Mouse (Mus musculus): ENCODE measurements around the gene Vstm5. TPM values are rescaled to one million over a fixed set of nuclear protein-coding genes. Genes with fewer than 3 reads are reported as not detected.

The Vstm5 gene
- polyA plus RNA-seq, 1 experiment from 2014 or later, result 19.5 TPM

DNA sequence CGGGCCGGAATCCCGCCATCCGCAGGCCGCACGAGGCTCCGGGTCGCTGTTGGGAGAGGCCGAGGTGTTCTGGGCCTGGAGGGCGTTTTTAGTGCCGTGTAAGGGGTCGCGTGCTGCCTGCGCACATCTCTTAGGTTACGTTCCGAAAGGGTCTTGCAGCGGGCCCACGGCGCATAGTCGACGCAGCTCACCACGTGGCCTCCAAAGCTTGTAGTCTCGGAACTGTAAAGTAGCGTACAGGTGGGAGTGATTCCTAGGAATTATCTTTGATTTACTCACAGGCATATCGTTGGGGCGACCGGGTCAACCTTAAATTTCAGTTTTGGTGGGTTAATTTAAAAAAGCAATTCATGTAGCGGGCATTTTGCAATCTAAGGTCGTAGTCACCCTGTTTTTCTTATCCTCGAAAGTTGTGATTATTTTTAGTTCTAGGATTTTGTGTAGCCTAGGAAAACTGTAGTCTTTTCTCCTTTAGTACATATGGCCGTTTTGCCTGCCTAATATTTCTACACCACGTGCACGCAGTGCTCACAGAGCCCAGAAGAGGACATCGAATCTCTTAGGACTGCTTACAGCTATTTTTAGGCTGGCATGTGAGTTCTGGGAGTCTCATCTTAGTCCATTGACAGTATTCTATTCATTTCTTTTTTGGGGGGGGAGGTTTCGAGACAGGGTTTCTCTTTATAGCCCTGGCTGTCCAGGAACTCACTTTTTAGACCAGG lies 67.7 kb downstream of the Vstm5 start, which contains the start of gene 4931406C07Rik:
Gene 4931406C07Rik, minus strand, starts transcription at position 51 of the 722 bp plus-strand sequence.
- peak within 1 kb of the TSS; percentile 86 for H3K4me3 ChIP-seq (ENCODE audit: low read depth, low read length)
- no peak for TF ChIP-seq CTCF (IDR thresholded peaks at IDR 0.05; ENCODE audit: low read depth)
- no peak for TF ChIP-seq EP300 (optimal IDR thresholded peaks at IDR 0.05)
- no peaks in the 10 kb centered on the region for H3K27me3 ChIP-seq (ENCODE audit: control insufficient read depth, insufficient read depth, low read length)

DNA sequence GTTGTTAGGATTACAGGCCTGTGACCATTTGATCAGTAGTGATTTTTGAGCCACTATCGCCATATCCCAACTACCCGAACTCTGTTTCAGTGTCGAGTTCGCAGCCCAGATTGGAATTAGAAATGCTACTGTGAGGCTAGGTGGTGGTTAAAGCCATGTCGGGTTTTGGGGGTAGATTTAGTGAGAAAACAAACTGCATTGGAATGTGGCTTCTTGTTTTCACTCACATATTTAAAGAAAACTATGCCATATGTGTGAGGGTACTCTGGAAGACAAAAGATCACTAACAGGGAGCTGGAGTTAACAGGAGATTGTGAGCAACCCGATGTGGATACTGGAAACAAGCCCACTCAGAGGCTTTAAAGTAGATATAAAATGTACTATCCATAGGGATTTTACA lies 68.4 kb downstream of the Vstm5 start:
- WGBS, result 5% methylated on average over 6 of the region's 6 CpGs
- Histone ChIP-seq H3K36me3 (ENCODE audit: control insufficient read depth, insufficient read depth, low read length) (peaks cover 14% of the 10 kb centered on the region), H3K4me3 (ENCODE audit: low read depth, low read length) (peak overlapping the region; percentile 86), H3K9me3 (ENCODE audit: control insufficient read depth, low read length) (no peaks in the 10 kb centered on the region), H3K4me1 (replicated peaks; ENCODE audit: control insufficient read depth, insufficient read depth) (0 out of 2 replicates have a peak, but pooled peaks cover 3% of the 10 kb centered on the region), H3K4me2 (replicated peaks; ENCODE audit: low read depth) (peak overlapping the region; percentile 76), H3K27me3 (ENCODE audit: control insufficient read depth, insufficient read depth, low read length) (no peaks in the 10 kb centered on the region), H3K27ac (replicated peaks) (no peak overlapping the region), H3K9ac (ENCODE audit: low read length) (peak overlapping the region; percentile 98)
- no peak for TF ChIP-seq EP300 (optimal IDR thresholded peaks at IDR 0.05)
- no peak for TF ChIP-seq CTCF (IDR thresholded peaks at IDR 0.05; ENCODE audit: low read depth)
- DNase-seq (ENCODE audit: low spot score) (no peak), ATAC-seq (ENCODE audit: low FRiP score, low TSS enrichment) (no peak)

More for the DNA sequence above, 67.7 kb downstream of the Vstm5 start, which contains the start of gene 4931406C07Rik:
- under 1% methylated on average over 35 of the region's 35 CpGs for WGBS
- no peaks in the 10 kb centered on the region for H3K9me3 ChIP-seq (ENCODE audit: control insufficient read depth, low read length)
- H3K27ac ChIP-seq (replicated peaks), result peak within 1 kb of the TSS; percentile 95
- peak within 1 kb of the TSS; percentile 76 for H3K4me2 ChIP-seq (replicated peaks; ENCODE audit: low read depth)
- peaks cover 10% of the 10 kb centered on the region for H3K36me3 ChIP-seq (ENCODE audit: control insufficient read depth, insufficient read depth, low read length)
- H3K9ac ChIP-seq (ENCODE audit: low read length), result peak within 1 kb of the TSS; percentile 98
- H3K4me1 ChIP-seq (replicated peaks; ENCODE audit: control insufficient read depth, insufficient read depth), result 0 out of 2 replicates have a peak, but pooled peaks cover 3% of the 10 kb centered on the region
- DNase-seq (ENCODE audit: low spot score), result no peak
- ATAC-seq (ENCODE audit: low FRiP score, low TSS enrichment), result no peak; the same call in 1 of the 2 replicates

DNA sequence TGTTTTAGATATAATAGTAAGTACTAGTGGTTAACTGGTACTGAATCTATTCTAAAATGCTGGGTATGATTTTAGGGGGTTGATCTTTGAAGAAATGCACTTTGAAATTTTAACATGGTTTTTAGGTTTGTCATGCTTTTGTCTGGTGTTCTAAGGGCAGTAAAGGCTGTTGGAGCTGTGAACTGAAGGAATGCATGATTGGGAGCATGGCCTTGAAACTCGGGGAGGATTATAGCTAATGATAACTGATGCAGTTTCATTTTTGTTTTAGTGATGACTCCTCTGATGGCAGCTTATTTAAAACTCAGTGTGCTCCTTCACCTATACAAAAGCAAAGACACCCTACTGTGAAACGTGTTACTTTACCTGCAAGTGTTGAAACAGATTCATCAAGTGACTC lies 69.4 kb downstream of the Vstm5 start:
- 36% methylated on average over 2 of the region's 2 CpGs for WGBS
- Histone ChIP-seq H3K9me3 (ENCODE audit: control insufficient read depth, low read length) (no peaks in the 10 kb centered on the region), H3K36me3 (ENCODE audit: control insufficient read depth, insufficient read depth, low read length) (peaks cover 19% of the 10 kb centered on the region), H3K4me1 (replicated peaks; ENCODE audit: control insufficient read depth, insufficient read depth) (0 out of 2 replicates have a peak, but pooled peaks cover 3% of the 10 kb centered on the region), H3K27me3 (ENCODE audit: control insufficient read depth, insufficient read depth, low read length) (no peaks in the 10 kb centered on the region), H3K27ac (replicated peaks) (no peak overlapping the region), H3K9ac (ENCODE audit: low read length) (no peak overlapping the region), H3K4me3 (ENCODE audit: low read depth, low read length) (no peak overlapping the region), H3K4me2 (replicated peaks; ENCODE audit: low read depth) (no peak overlapping the region)
- no peak for TF ChIP-seq EP300 (optimal IDR thresholded peaks at IDR 0.05)
- TF ChIP-seq CTCF (IDR thresholded peaks at IDR 0.05; ENCODE audit: low read depth), result no peak
- ATAC-seq (ENCODE audit: low FRiP score, low TSS enrichment) (no peak), DNase-seq (ENCODE audit: low spot score) (no peak)

Other genes starting within 250 kb of the Vstm5 start
- gene Panx1, start 193.6 kb upstream of the Vstm5 start, polyA plus RNA-seq (2015; fragmentation: Nextera tagmentation; extraction: Ambion mirVana), result 27.8 and 28.1 TPM in 2 replicates
- not detected in 2 replicates for gene Hephl1, start 126.9 kb upstream of the Vstm5 start, polyA plus RNA-seq (2015; fragmentation: Nextera tagmentation; extraction: Ambion mirVana)
- gene Med17, start 40.9 kb downstream of the Vstm5 start, polyA plus RNA-seq (2015; fragmentation: Nextera tagmentation; extraction: Ambion mirVana), result 18.5 and 20.0 TPM in 2 replicates
- 39.1 and 41.1 TPM in 2 replicates for gene Taf1d, start 67.2 kb downstream of the Vstm5 start, polyA plus RNA-seq (2015; fragmentation: Nextera tagmentation; extraction: Ambion mirVana)
- gene 4931406C07Rik, start 67.4 kb downstream of the Vstm5 start, polyA plus RNA-seq (2015; fragmentation: Nextera tagmentation; extraction: Ambion mirVana), result 6.6 and 6.7 TPM in 2 replicates
- gene Cep295, start 118.7 kb downstream of the Vstm5 start, polyA plus RNA-seq (2015; fragmentation: Nextera tagmentation; extraction: Ambion mirVana), result 4.4 and 4.6 TPM in 2 replicates

Data from stomach, postnatal 0 days (tissue).